In the genomic region with DNA sequence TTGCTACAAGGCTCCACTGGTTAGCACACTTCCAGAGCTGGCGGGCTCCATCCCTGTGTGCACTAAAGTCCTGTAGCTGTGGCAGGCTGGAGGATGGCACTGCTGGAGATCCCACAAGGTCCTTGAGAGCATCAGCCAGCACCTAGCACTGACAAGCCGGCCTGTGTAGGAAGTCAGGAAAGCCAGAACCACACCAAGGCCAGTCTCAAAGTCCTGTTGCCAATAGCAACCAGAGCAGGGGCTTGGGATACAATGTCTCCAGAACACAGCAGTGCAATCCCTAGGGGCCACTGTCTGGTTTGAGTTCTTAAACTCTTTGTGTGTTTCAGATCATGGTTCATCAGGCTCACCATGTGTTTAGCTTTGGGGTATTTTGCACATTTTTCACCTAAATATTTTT, we compare ENCODE assay signal across 24 mouse cellular contexts. TPM values are rescaled to one million over a fixed set of nuclear protein-coding genes. Genes with fewer than 3 reads are reported as not detected.
DNase-seq lines count a peak whose midpoint lies in the region; ATAC-seq lines count a peak whose summit lies in the region.
"Had no signal": no experiment of that assay in that cellular context is flagged by ENCODE, and none has a peak within 500 bp of the region (broad histone marks: within the 10 kb centered on the region; RNA-seq: fewer than 3 reads in every experiment).

No protein-coding gene starts in this region.

- H3K4me3 ChIP-seq in kidney, embryonic 16.5 days (ENCODE audit: low read length), result no peak overlapping the region
- no peak overlapping the region for H3K4me3 ChIP-seq in hindbrain, embryonic 12.5 days
- H3K4me3 ChIP-seq: heart, adult 2 months; heart, embryonic 15.5 days; hindbrain, embryonic 15.5 days; myocyte; neural tube, embryonic 15.5 days had no signal

- no peaks in the 10 kb centered on the region for H3K36me3 ChIP-seq in kidney, embryonic 16.5 days (ENCODE audit: insufficient read depth, low read length)
- H3K36me3 ChIP-seq in hindbrain, embryonic 12.5 days, result no peaks in the 10 kb centered on the region
- H3K36me3 ChIP-seq: heart, embryonic 15.5 days; hindbrain, embryonic 15.5 days; neural tube, embryonic 15.5 days had no signal

- no peaks in the 10 kb centered on the region for H3K27me3 ChIP-seq in kidney, embryonic 16.5 days (ENCODE audit: insufficient read depth, low read length)
- H3K27me3 ChIP-seq in hindbrain, embryonic 12.5 days, result no peaks in the 10 kb centered on the region
- H3K27me3 ChIP-seq: heart, embryonic 15.5 days; hindbrain, embryonic 15.5 days; neural tube, embryonic 15.5 days had no signal

- no peak overlapping the region for H3K27ac ChIP-seq in kidney, embryonic 16.5 days (ENCODE audit: low read length)
- no peak overlapping the region for H3K27ac ChIP-seq in hindbrain, embryonic 12.5 days
- H3K27ac ChIP-seq: heart, adult 2 months; heart, embryonic 15.5 days; hindbrain, embryonic 15.5 days; liver, embryonic 14.5 days; neural tube, embryonic 15.5 days had no signal

- peak; percentile 36 for DNase-seq in embryo, embryonic 10.5 days (ENCODE audit: low spot score)
- no peak for DNase-seq in embryo, embryonic 10 days (ENCODE audit: low spot score)
- DNase-seq in kidney, postnatal 4 days, result no peak
- DNase-seq in R1 (ENCODE audit: low read depth, low spot score), result peak; percentile 86
- no peak for DNase-seq in adrenal gland, postnatal 36 days
- no peak for DNase-seq in lung, postnatal 4 days
- DNase-seq: adrenal gland, adult 8-10 months; cerebellum, adult 8-10 months; gastrocnemius, postnatal 10 days; heart, adult 2 months; kidney, adult 9 months; left cerebral cortex, postnatal 4 days; thymus, postnatal 36 days had no signal

- H3K4me2 ChIP-seq in kidney, embryonic 16.5 days (replicated peaks; ENCODE audit: low read depth, low read length), result no peak overlapping the region
- H3K4me2 ChIP-seq in hindbrain, embryonic 12.5 days (replicated peaks), result no peak overlapping the region
- H3K4me2 ChIP-seq: heart, embryonic 15.5 days; hindbrain, embryonic 15.5 days; neural tube, embryonic 15.5 days had no signal

- H3K9ac ChIP-seq in kidney, embryonic 16.5 days (replicated peaks; ENCODE audit: low read length), result no peak overlapping the region
- no peak overlapping the region for H3K9ac ChIP-seq in hindbrain, embryonic 12.5 days
- H3K9ac ChIP-seq: heart, embryonic 15.5 days; hindbrain, embryonic 15.5 days; liver, embryonic 14.5 days; neural tube, embryonic 15.5 days had no signal

- WGBS in kidney, embryonic 16.5 days, result 67% methylated on average over 2 of the region's 2 CpGs
- WGBS in hindbrain, embryonic 12.5 days, result 63% methylated on average over 2 of the region's 2 CpGs

- H3K9me3 ChIP-seq in kidney, embryonic 16.5 days (ENCODE audit: low read length), result peaks cover 3% of the 10 kb centered on the region; the same call in 1 of the 2 replicates
- 0 out of 2 replicates have a peak, but pooled peaks cover 6% of the 10 kb centered on the region for H3K9me3 ChIP-seq in hindbrain, embryonic 12.5 days (replicated peaks)
- H3K9me3 ChIP-seq: heart, embryonic 15.5 days; hindbrain, embryonic 15.5 days; neural tube, embryonic 15.5 days had no signal

- ATAC-seq in kidney, embryonic 16.5 days (ENCODE audit: low FRiP score, low TSS enrichment), result peak; percentile 27; the same call in 1 of the 2 replicates
- 0 out of 2 replicates have a peak, but pooled peaks have one; percentile 35 for ATAC-seq in hindbrain, embryonic 12.5 days (ENCODE audit: low FRiP score)
- ATAC-seq: CD4-positive, CD25-positive, alpha-beta regulatory T cell, adult 4 months; forebrain, embryonic 16.5 days had no signal

- H3K4me1 ChIP-seq in kidney, embryonic 16.5 days (ENCODE audit: insufficient read depth, low read length), result no peaks in the 10 kb centered on the region
- no peaks in the 10 kb centered on the region for H3K4me1 ChIP-seq in hindbrain, embryonic 12.5 days
- H3K4me1 ChIP-seq: heart, embryonic 15.5 days; hindbrain, embryonic 15.5 days; neural tube, embryonic 15.5 days had no signal

RNA-seq across cellular contexts. Expression of gene Slc9b2, which starts 7.3 kb away (rescaled TPM):
- 3.1 and 3.3 TPM in 2 replicates for polyA plus RNA-seq in kidney, embryonic 16.5 days (2015; fragmentation: Nextera tagmentation; extraction: Ambion mirVana)
- polyA plus RNA-seq in hindbrain, embryonic 12.5 days (2016; fragmentation: Nextera tagmentation; extraction: Ambion mirVana), result 1.3 and 1.9 TPM in 2 replicates
- 1 to 10 TPM in 1 of 2 experiments, under 1 TPM in 1; 0.56 to 2.0 TPM for total RNA-seq in adrenal gland, postnatal 36 days (2021)
- total RNA-seq: megakaryocyte, adult 5-6 weeks had no signal

RNA-seq across cellular contexts. Expression of gene Slc9b1, which starts 33.0 kb away (rescaled TPM):
- 0.41 and 0.44 TPM in 2 replicates for polyA plus RNA-seq in kidney, embryonic 16.5 days (2015; fragmentation: Nextera tagmentation; extraction: Ambion mirVana)
- polyA plus RNA-seq in hindbrain, embryonic 12.5 days (2016; fragmentation: Nextera tagmentation; extraction: Ambion mirVana), result not detected in 2 replicates
- total RNA-seq in adrenal gland, postnatal 36 days (2021), result under 1 TPM in 1 of 2 experiments, not detected in 1; 0.49 TPM
- total RNA-seq: gastrocnemius, postnatal 10 days; megakaryocyte, adult 5-6 weeks; MEL had no signal
- polyA plus RNA-seq: forebrain, embryonic 16.5 days; heart, embryonic 15.5 days; hindbrain, embryonic 15.5 days; myocyte had no signal

RNA-seq across cellular contexts. Expression of gene Bdh2, which starts 33.8 kb away (rescaled TPM):
- polyA plus RNA-seq in kidney, embryonic 16.5 days (2015; fragmentation: Nextera tagmentation; extraction: Ambion mirVana), result 39.0 and 46.0 TPM in 2 replicates
- polyA plus RNA-seq in hindbrain, embryonic 12.5 days (2016; fragmentation: Nextera tagmentation; extraction: Ambion mirVana), result 5.6 and 7.2 TPM in 2 replicates
- 1 to 10 TPM; 2.2 to 3.0 TPM for total RNA-seq in adrenal gland, postnatal 36 days (2021)
- total RNA-seq: megakaryocyte, adult 5-6 weeks had no signal
- polyA plus RNA-seq: CD4-positive, CD25-positive, alpha-beta regulatory T cell, adult 4 months had no signal

Comparison
In these comparisons a context has a peak if more than half of its experiments do, and no peak if none do; other contexts are left out.
1. DNase-seq: peak in embryo, embryonic 10.5 days (single experiment) and R1 (single experiment); none in embryo, embryonic 10 days (single experiment), kidney, postnatal 4 days (0 of 2), adrenal gland, postnatal 36 days (0 of 2) and lung, postnatal 4 days (0 of 2).